Mouse (Mus musculus) liver, postnatal 0 days (tissue): Measurements from ENCODE around the gene Sele.

Source experiments
- CTCF ChIP-seq: sonication (generic); IDR thresholded peaks from 2 replicates; pipeline ENCODE4 v1.5.1; 2016; ENCODE audit warnings: antibody characterized with exemption, low read depth
- EP300 ChIP-seq: IDR thresholded peaks from 2 replicates; pipeline ENCODE4 v1.6.1; 2016; ENCODE audit warnings: antibody characterized with exemption, low read depth, mild to moderate bottlenecking

- TF ChIP-seq EP300 (no peak), CTCF (no peak)
These were observed 5.5 kb downstream of the Sele start for GRCm38 (mm10) chr1:164053561-164053960.
